Mouse (Mus musculus) heart, adult 9 months (tissue): ENCODE measurements around the gene Nav1.

Experiments
- DNase-seq, 2 experiments: peaks; one replicate each; pipeline ENCODE4 v3.0.0; 2022; ENCODE audit warnings: low spot score in 2 of 2

Nav1 gene

GRCm38 (mm10) chr1:135583081-135583677 is 23.9 kb downstream of the Nav1 start:
- peak in 1 of 2 experiments; percentile 52 for DNase-seq

GRCm38 (mm10) chr1:135581001-135581400 is 26.1 kb downstream of the Nav1 start:
- no peak for DNase-seq

- DNase-seq, result no peak
Measured at GRCm38 (mm10) chr1:135579111-135579510, 28.0 kb downstream of the Nav1 start.

- DNase-seq, result no peak
Measured at GRCm38 (mm10) chr1:135577793-135578192, 29.3 kb downstream of the Nav1 start.

GRCm38 (mm10) chr1:135575393-135575792 is 31.7 kb downstream of the Nav1 start:
- DNase-seq, result no peak

GRCm38 (mm10) chr1:135574451-135575208 is 32.5 kb downstream of the Nav1 start:
- peak; percentile 62 to 73 for DNase-seq

- no peak for DNase-seq
Measured at GRCm38 (mm10) chr1:135572139-135572892, 34.8 kb downstream of the Nav1 start.

- DNase-seq, result no peak
Measured at GRCm38 (mm10) chr1:135568087-135568486, 39.0 kb downstream of the Nav1 start.

- DNase-seq, result no peak
Measured at GRCm38 (mm10) chr1:135566611-135567010, 40.5 kb downstream of the Nav1 start.

GRCm38 (mm10) chr1:135565775-135566174 is 41.3 kb downstream of the Nav1 start:
- no peak for DNase-seq

- DNase-seq, result no peak
Measured at GRCm38 (mm10) chr1:135564660-135565519, 42.2 kb downstream of the Nav1 start.

GRCm38 (mm10) chr1:135563781-135564414 is 43.2 kb downstream of the Nav1 start:
- DNase-seq, result no peak

GRCm38 (mm10) chr1:135562982-135563650 is 44.0 kb downstream of the Nav1 start:
- DNase-seq, result no peak

- DNase-seq, result no peak
Measured at GRCm38 (mm10) chr1:135562115-135562514, 45.0 kb downstream of the Nav1 start.

- no peak for DNase-seq
Measured at GRCm38 (mm10) chr1:135561282-135561681, 45.8 kb downstream of the Nav1 start.

- DNase-seq, result no peak
Measured at GRCm38 (mm10) chr1:135557976-135558375, 49.1 kb downstream of the Nav1 start.

GRCm38 (mm10) chr1:135555885-135556284 is 51.2 kb downstream of the Nav1 start:
- DNase-seq, result no peak

GRCm38 (mm10) chr1:135554632-135555260 is 52.3 kb downstream of the Nav1 start:
- DNase-seq, result no peak

GRCm38 (mm10) chr1:135553615-135554014 is 53.5 kb downstream of the Nav1 start:
- DNase-seq, result no peak

GRCm38 (mm10) chr1:135553154-135553553 is 53.9 kb downstream of the Nav1 start:
- no peak for DNase-seq
